Mouse (Mus musculus) liver, embryonic 14.5 days (tissue): ENCODE measurements around the gene F2. TPM values are rescaled to one million over a fixed set of nuclear protein-coding genes. Genes with fewer than 3 reads are reported as not detected.

ENCODE experiments used
- ATAC-seq: fragments of 200-750 bp; cut with Nextera tagmentation; 2 replicates; pipeline ENCODE4 v1.8.0; 2017; ENCODE audit warnings: moderate number of reproducible peaks, mild to moderate bottlenecking, moderate library complexity; ENCODE audit not compliant: insufficient read depth
- DNase-seq, 3 experiments: peaks; one replicate each; pipeline ENCODE4 v3.0.0-alpha.2; 2012 to 2013; ENCODE audit warnings: low read depth in 3 of 3, low spot score in 3 of 3
- H3K27ac ChIP-seq: fragments of 300-500 bp; sonication (generic); 2 replicates; pipeline ENCODE4 v1.5.1; 2014; ENCODE audit warnings: moderate library complexity, mild to moderate bottlenecking, control low read depth, inconsistent platforms
- H3K27me3 ChIP-seq: fragments of 300-500 bp; sonication (generic); 2 replicates; pipeline ENCODE4 v1.6.1; 2014; ENCODE audit warnings: mild to moderate bottlenecking, low read length, moderate library complexity; ENCODE audit not compliant: control insufficient read depth, insufficient read depth
- H3K36me3 ChIP-seq: fragments of 300-500 bp; sonication (generic); replicated peaks from 2 replicates; pipeline ENCODE4 v1.6.1; 2014; ENCODE audit warnings: low read depth; ENCODE audit not compliant: control insufficient read depth, insufficient read depth
- H3K4me1 ChIP-seq, 2 experiments: fragments of 200-500 bp in 1 of 2; fragments of 300-500 bp in 1 of 2; sonication (generic) in 1 of 2; replicated peaks; 2 replicates each; pipeline ENCODE4 v1.6.1; 2012 to 2014; ENCODE audit warnings: antibody characterized with exemption in 1 of 2, inconsistent platforms in 1 of 2, low read length in 1 of 2; ENCODE audit not compliant: control insufficient read depth in 2 of 2, insufficient read depth in 2 of 2
- H3K4me2 ChIP-seq: fragments of 300-500 bp; sonication (generic); 2 replicates; pipeline ENCODE4 v1.6.1; 2014; ENCODE audit warnings: low read depth, mild to moderate bottlenecking, control low read depth, moderate library complexity
- H3K4me3 ChIP-seq, 2 experiments: fragments of 200-500 bp in 1 of 2; fragments of 300-500 bp in 1 of 2; sonication (generic) in 1 of 2; 2 replicates each; pipeline ENCODE4 v1.5.1; 2012 to 2014; ENCODE audit warnings: low read depth in 2 of 2, low read length in 2 of 2, mild to moderate bottlenecking in 2 of 2, control low read depth in 1 of 2, inconsistent platforms in 1 of 2, moderate library complexity in 1 of 2; ENCODE audit not compliant: insufficient read depth in 1 of 2
- H3K9ac ChIP-seq: fragments of 300-500 bp; sonication (generic); replicated peaks from 2 replicates; pipeline ENCODE4 v1.6.1; 2014; ENCODE audit warnings: mild to moderate bottlenecking, control low read depth, moderate library complexity
- H3K9me3 ChIP-seq: fragments of 300-500 bp; sonication (generic); 2 replicates; pipeline ENCODE4 v1.6.1; 2016; ENCODE audit warnings: low read length, mixed read lengths; ENCODE audit not compliant: control insufficient read depth
- CTCF ChIP-seq: IDR thresholded peaks from 2 replicates; pipeline ENCODE4 v1.5.1; 2016; ENCODE audit warnings: antibody characterized with exemption, low read depth, control low read depth
- EP300 ChIP-seq: IDR thresholded peaks from 2 replicates; pipeline ENCODE4 v1.6.1; 2016; ENCODE audit warnings: antibody characterized with exemption, low read depth
- WGBS: fragments of 180-500 bp; shearing (Covaris S2); extraction: QIAGEN DNeasy Blood & Tissue Kit; methylation state at CpG from one replicate; pipeline ENCODE4 v1.1.7; 2014; ENCODE audit not compliant: insufficient replicate concordance; 5-methylcytosine and 5-hydroxymethylcytosine counted together
- polyA plus RNA-seq, 2 experiments: library from polyadenylated mRNA; depleted of rRNA in 1 of 2; stranded (reverse) in 1 of 2; unstranded in 1 of 2; fragments of >200 nt; fragmentation: Nextera tagmentation in 1 of 2; extraction: Ambion mirVana in 1 of 2; gene quantifications; 2 replicates each; pipeline versions ENCODE4 v1.2.1 to v1.2.3; 2012 to 2014

F2 gene
- polyA plus RNA-seq, 2 experiments, result 202 to 203 TPM

- Histone ChIP-seq H3K36me3 (peaks cover 29% of the 10 kb centered on the region), H3K4me1 (peaks cover 19 to 35% of the 10 kb centered on the region in 2 experiments), H3K4me2 (peak overlapping the region; percentile 41), H3K27me3 (no peaks in the 10 kb centered on the region), H3K9ac (no peak overlapping the region; the same call in 1 of the 2 replicates), H3K4me3 (no peak overlapping the region), H3K9me3 (no peaks in the 10 kb centered on the region), H3K27ac (peak overlapping the region; percentile 43)
- DNase-seq, result peak in 2 of 3 experiments; percentile 32 to 56
- WGBS, result 51% methylated on average over 2 of the region's 2 CpGs
- no peak for TF ChIP-seq EP300
- no peak for TF ChIP-seq CTCF
- peak; percentile 79 for ATAC-seq
These were observed 6.7 kb upstream of the F2 start for GRCm38 (mm10) chr2:91642825-91643415.

DNA sequence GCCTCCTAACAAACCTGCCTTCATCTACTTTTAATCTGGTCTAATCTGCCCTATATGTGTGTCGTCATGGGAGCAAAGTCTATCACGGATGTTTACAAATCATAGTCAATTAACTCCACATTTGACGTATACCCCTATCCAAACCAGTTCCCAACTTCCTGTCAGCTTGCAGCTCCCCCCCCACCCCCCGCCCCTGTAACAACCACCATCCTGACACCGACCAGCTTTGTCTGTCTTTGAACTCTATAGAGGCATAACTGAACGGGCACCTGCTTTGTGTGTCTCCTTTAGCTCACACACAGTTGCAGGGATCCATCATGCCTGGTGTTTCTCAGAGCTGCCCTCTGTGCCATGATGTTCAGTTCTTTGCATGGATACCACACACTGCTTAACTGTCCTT, 2.7 kb upstream of the F2 start:
- Histone ChIP-seq H3K4me2 (no peak overlapping the region), H3K9ac (no peak overlapping the region), H3K4me1 (peaks cover 22 to 51% of the 10 kb centered on the region in 2 experiments), H3K4me3 (no peak overlapping the region), H3K27me3 (no peaks in the 10 kb centered on the region), H3K27ac (no peak overlapping the region), H3K9me3 (no peaks in the 10 kb centered on the region), H3K36me3 (no peaks in the 10 kb centered on the region)
- no peak for TF ChIP-seq CTCF
- no peak for TF ChIP-seq EP300
- DNase-seq (no peak), ATAC-seq (no peak)
- 64% methylated on average over 6 of the region's 6 CpGs for WGBS

GRCm38 (mm10) chr2:91636727-91637338, 619 bp upstream of the F2 start:
- ATAC-seq, result peak; percentile 38
- no peaks in the 10 kb centered on the region for H3K36me3 ChIP-seq
- no peak for DNase-seq
- TF ChIP-seq EP300 (no peak), CTCF (no peak)
- no peak overlapping the region; the same call in 1 of the 2 replicates for H3K27ac ChIP-seq
- 61% methylated on average over 5 of the region's 5 CpGs for WGBS
- no peaks in the 10 kb centered on the region for H3K27me3 ChIP-seq
- H3K9me3 ChIP-seq, result no peaks in the 10 kb centered on the region
- peaks cover 3 to 31% of the 10 kb centered on the region in 2 experiments for H3K4me1 ChIP-seq
- H3K9ac ChIP-seq, result no peak overlapping the region
- H3K4me2 ChIP-seq, result peak overlapping the region; percentile 37
- no peak overlapping the region; a peak in 1 of 4 replicates for H3K4me3 ChIP-seq

GRCm38 (mm10) chr2:91635486-91635885, 728 bp downstream of the F2 start:
- DNase-seq (no peak), ATAC-seq (no peak)
- no peaks in the 10 kb centered on the region for H3K27me3 ChIP-seq
- peak overlapping the region; percentile 2 for H3K9ac ChIP-seq
- H3K4me1 ChIP-seq, result peaks cover 3 to 28% of the 10 kb centered on the region in 2 experiments
- 74% methylated on average over 11 of the region's 11 CpGs for WGBS
- H3K36me3 ChIP-seq, result no peaks in the 10 kb centered on the region
- H3K4me3 ChIP-seq, result peak overlapping the region; percentile 43 to 45
- H3K27ac ChIP-seq, result no peak overlapping the region; the same call in 1 of the 2 replicates
- peak overlapping the region; percentile 43 for H3K4me2 ChIP-seq
- no peaks in the 10 kb centered on the region for H3K9me3 ChIP-seq
- no peak for TF ChIP-seq CTCF
- no peak for TF ChIP-seq EP300

- Histone ChIP-seq H3K9ac (peak overlapping the region; percentile 12), H3K4me1 (peaks cover 3 to 23% of the 10 kb centered on the region in 2 experiments), H3K27me3 (no peaks in the 10 kb centered on the region), H3K36me3 (no peaks in the 10 kb centered on the region), H3K27ac (no peak overlapping the region; the same call in 1 of the 2 replicates), H3K4me2 (peak overlapping the region; percentile 43), H3K4me3 (peak overlapping the region; percentile 43 to 45), H3K9me3 (no peaks in the 10 kb centered on the region)
- TF ChIP-seq CTCF (no peak), EP300 (peak; percentile 84)
- ATAC-seq (peak; percentile 71), DNase-seq (peak; percentile 46 to 50 (median 49))
- WGBS, result 23% methylated on average over 9 of the region's 9 CpGs
These were observed 1.4 kb downstream of the F2 start for GRCm38 (mm10) chr2:91634841-91635240.
